Mouse (Mus musculus) ES-E14 (cell line): ENCODE measurements around the gene Mxd3. TPM values are rescaled to one million over a fixed set of nuclear protein-coding genes. Genes with fewer than 3 reads are reported as not detected.

Experiments
- DNase-seq: peaks from one replicate; pipeline ENCODE4 v3.0.0-alpha.2; 2013; ENCODE audit warnings: low read depth, low spot score
- H3K27ac ChIP-seq: 2 replicates; pipeline ENCODE4 v1.5.1; 2012; ENCODE audit warnings: low read depth, mild to moderate bottlenecking, low read length, moderate library complexity, mixed read lengths; ENCODE audit not compliant: poor library complexity, insufficient read depth, severe bottlenecking
- H3K36me3 ChIP-seq: 2 replicates; pipeline ENCODE4 v1.6.1; 2012; ENCODE audit warnings: mild to moderate bottlenecking, low read length, moderate library complexity, mixed read lengths; ENCODE audit not compliant: control insufficient read depth, poor library complexity, insufficient read depth, severe bottlenecking
- H3K4me1 ChIP-seq, 2 experiments: fragments of 150-350 bp in 1 of 2; sonication (generic) in 1 of 2; 2 replicates each; pipeline ENCODE4 v1.6.1; 2012; ENCODE audit warnings: low read length in 2 of 2, mild to moderate bottlenecking in 1 of 2, mixed read lengths in 1 of 2; ENCODE audit not compliant: control insufficient read depth in 2 of 2, insufficient read depth in 2 of 2, poor library complexity in 1 of 2
- H3K4me3 ChIP-seq, 2 experiments: fragments of 150-350 bp in 1 of 2; sonication (generic) in 1 of 2; 2 replicates each; pipeline ENCODE4 v1.5.1; 2012; ENCODE audit warnings: low read length in 2 of 2, low read depth in 1 of 2, mild to moderate bottlenecking in 1 of 2, mixed read lengths in 1 of 2; ENCODE audit not compliant: insufficient read depth in 1 of 2, poor library complexity in 1 of 2, severe bottlenecking in 1 of 2
- H3K9ac ChIP-seq: 2 replicates; pipeline ENCODE4 v1.6.1; 2012; ENCODE audit warnings: low read depth, mild to moderate bottlenecking, low read length, mixed read lengths; ENCODE audit not compliant: poor library complexity, insufficient read depth, severe bottlenecking
- H3K9me3 ChIP-seq: fragments of 150-350 bp; sonication (generic); 2 replicates; pipeline ENCODE4 v1.6.1; 2012; ENCODE audit warnings: low read depth, mild to moderate bottlenecking, low read length; ENCODE audit not compliant: control insufficient read depth, insufficient read depth
- CHD2 ChIP-seq: IDR thresholded peaks from 2 replicates; pipeline ENCODE4 v1.6.1; 2014; ENCODE audit warnings: mild to moderate bottlenecking, low read depth, low read length, inconsistent platforms
- HCFC1 ChIP-seq: IDR thresholded peaks from 2 replicates; pipeline ENCODE4 v1.6.1; 2012; ENCODE audit warnings: low read length, inconsistent platforms, borderline replicate concordance; ENCODE audit not compliant: insufficient read depth
- MAFK ChIP-seq: IDR thresholded peaks from 2 replicates; pipeline ENCODE4 v1.6.1; 2014; ENCODE audit warnings: mild to moderate bottlenecking, low read depth, low read length, inconsistent platforms; ENCODE audit not compliant: insufficient read depth
- ZC3H11A ChIP-seq: IDR thresholded peaks from 2 replicates; pipeline ENCODE4 v1.6.1; 2012; ENCODE audit warnings: low read depth, mild to moderate bottlenecking, inconsistent platforms, low read length, borderline replicate concordance
- ZNF384 ChIP-seq: IDR thresholded peaks from 2 replicates; pipeline ENCODE4 v1.6.1; 2012; ENCODE audit warnings: low read depth, low read length, inconsistent platforms
- in situ Hi-C, 2 experiments: fragments of 600-800 bp; cut with MboI; formaldehyde crosslinking; loops; one replicate each; pipeline ENCODE4 v1.15.1; 2025; ENCODE audit warnings: low sequenced_read_pairs in 2 of 2, inconsistent platforms in 1 of 2; ENCODE audit not compliant: unreplicated experiment in 2 of 2
- total RNA-seq: library from RNA; depleted of rRNA; stranded (reverse); fragments of 300-350 nt; gene quantifications from 2 replicates; pipeline ENCODE4 v1.2.3, GENCODE M21; 2012

Mxd3 gene
- total RNA-seq, 1 experiment = 12.5 TPM

GRCm38 (mm10) chr13:55329109-55329682 is 427 bp downstream of the Mxd3 start:
- in situ Hi-C loops = no loop called here

GRCm38 (mm10) chr13:55328641-55329040 is 982 bp downstream of the Mxd3 start:
- peaks cover 16% of the 10 kb centered on the region for H3K36me3 ChIP-seq
- no peak overlapping the region for H3K27ac ChIP-seq
- in situ Hi-C loops = no loop called here

More at GRCm38 (mm10) chr13:55329109-55329682, 427 bp downstream of the Mxd3 start:
- TF ChIP-seq HCFC1 (no peak), ZNF384 (no peak), MAFK (no peak), ZC3H11A (no peak), CHD2 (no peak)
- H3K27ac ChIP-seq = no peak overlapping the region
- H3K9me3 ChIP-seq = no peaks in the 10 kb centered on the region
- peaks cover 0 to 30% of the 10 kb centered on the region in 2 experiments; a peak in 3 of 4 replicates for H3K4me1 ChIP-seq
- peak overlapping the region; percentile 86 to 93 for H3K4me3 ChIP-seq
- peaks cover 10% of the 10 kb centered on the region for H3K36me3 ChIP-seq
- DNase-seq = no peak
- peak overlapping the region; percentile 58; the same call in 1 of the 2 replicates for H3K9ac ChIP-seq

GRCm38 (mm10) chr13:55328171-55328570 is 1.5 kb downstream of the Mxd3 start:
- TF ChIP-seq MAFK (no peak), ZC3H11A (no peak)
- Histone ChIP-seq H3K9me3 (no peaks in the 10 kb centered on the region), H3K4me1 (peaks cover 3 to 33% of the 10 kb centered on the region in 2 experiments; a peak in 3 of 4 replicates), H3K27ac (no peak overlapping the region), H3K36me3 (peaks cover 19% of the 10 kb centered on the region), H3K4me3 (no peak overlapping the region), H3K9ac (no peak overlapping the region)
- no peak for DNase-seq
- in situ Hi-C loops = no loop called here

More at GRCm38 (mm10) chr13:55328641-55329040, 982 bp downstream of the Mxd3 start:
- TF ChIP-seq ZC3H11A = no peak
- no peak for TF ChIP-seq HCFC1
- no peak for TF ChIP-seq MAFK
- no peak for TF ChIP-seq ZNF384
- no peak for TF ChIP-seq CHD2
- peak overlapping the region in 1 of 2 experiments; percentile 93; a peak in 2 of 4 replicates for H3K4me3 ChIP-seq
- peaks cover 3 to 33% of the 10 kb centered on the region in 2 experiments; a peak in 3 of 4 replicates for H3K4me1 ChIP-seq
- DNase-seq = no peak
- H3K9me3 ChIP-seq = no peaks in the 10 kb centered on the region
- H3K9ac ChIP-seq = 0 out of 2 replicates have a peak overlapping the region, but pooled peaks have one; percentile 58

- no peak overlapping the region for H3K4me3 ChIP-seq
- no peak overlapping the region for H3K27ac ChIP-seq
- peaks cover 24% of the 10 kb centered on the region for H3K36me3 ChIP-seq
- peaks cover 3 to 36% of the 10 kb centered on the region in 2 experiments; a peak in 3 of 4 replicates for H3K4me1 ChIP-seq
- TF ChIP-seq MAFK (no peak), ZNF384 (no peak), ZC3H11A (no peak), HCFC1 (no peak), CHD2 (no peak)
- no peaks in the 10 kb centered on the region for H3K9me3 ChIP-seq
- DNase-seq = peak; percentile 78
- in situ Hi-C loops = no loop called here
- H3K9ac ChIP-seq = 0 out of 2 replicates have a peak overlapping the region, but pooled peaks have one; percentile 27
Measured at GRCm38 (mm10) chr13:55327633-55328032, 2.0 kb downstream of the Mxd3 start.
